Mouse (Mus musculus): ENCODE measurements around the gene Gm11034. TPM values are rescaled to one million over a fixed set of nuclear protein-coding genes. Genes with fewer than 3 reads are reported as not detected.

Gene Gm11034
- total RNA-seq, 1 experiment from 2014 or later, result not detected

DNA sequence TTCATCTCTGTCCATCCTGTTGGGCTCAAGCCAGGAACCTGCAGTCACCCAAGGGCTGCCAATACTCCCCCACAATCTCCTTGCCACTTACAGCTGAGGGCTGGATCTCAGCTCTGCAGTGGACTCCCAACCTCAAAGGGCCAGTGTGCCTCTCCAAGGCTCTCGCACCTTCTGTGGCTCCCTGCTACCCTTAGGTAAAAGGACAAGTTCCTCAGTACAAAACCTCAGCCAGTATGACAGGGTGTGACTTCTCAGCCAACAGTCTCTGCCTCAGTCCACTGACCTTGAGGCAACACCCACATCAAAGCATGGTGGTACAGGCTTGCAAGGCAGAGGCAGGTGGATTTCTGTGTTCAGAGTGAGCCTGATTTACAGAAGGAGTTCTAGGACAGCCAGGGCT lies 1.6 kb downstream of the Gm11034 start:
- DNase-seq, result no peak

- no peak for DNase-seq
Measured at GRCm38 (mm10) chr8:72210710-72211109, 2.7 kb downstream of the Gm11034 start.

- no peak for DNase-seq
Measured at GRCm38 (mm10) chr8:72210222-72210621, 3.2 kb downstream of the Gm11034 start.

DNA sequence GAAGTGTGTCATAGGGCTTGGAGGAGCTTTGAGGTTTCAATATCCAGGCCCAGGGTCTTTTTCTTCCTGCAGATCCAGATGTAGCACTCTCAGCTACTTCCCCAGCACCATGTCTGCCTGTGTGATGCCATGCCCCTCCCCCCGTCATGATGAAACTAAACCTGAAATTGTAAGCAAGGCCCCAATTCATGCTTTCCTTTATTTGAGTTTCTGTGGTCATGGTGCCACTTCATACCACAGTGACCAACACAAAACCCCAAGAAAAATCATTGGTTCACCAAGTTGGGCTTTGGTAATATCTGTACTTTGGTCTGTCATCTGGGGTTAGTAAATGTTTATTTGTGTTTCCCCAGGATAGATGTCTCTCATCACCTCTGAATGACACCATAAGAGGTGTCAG lies 4.9 kb downstream of the Gm11034 start:
- no peak for DNase-seq

DNA sequence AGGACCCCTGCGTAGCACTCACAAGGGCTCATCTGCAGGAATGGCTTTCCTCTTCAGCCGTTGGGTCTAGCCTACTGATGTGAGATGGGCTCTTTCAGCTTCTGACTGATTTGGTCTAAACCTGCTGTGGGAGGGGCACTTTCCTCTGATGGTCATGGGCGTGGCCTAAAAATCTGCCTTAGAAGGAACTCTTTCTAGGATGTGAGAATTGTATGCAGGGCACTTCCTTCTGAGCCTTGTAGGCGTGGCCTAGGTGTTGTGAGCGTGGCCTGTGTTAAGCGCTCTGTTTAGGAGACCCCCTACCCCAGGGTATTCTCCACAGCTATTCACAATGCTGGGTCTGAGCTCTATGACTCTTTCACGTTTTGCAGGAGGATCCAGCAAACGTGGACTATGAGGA lies 15.4 kb downstream of the Gm11034 start:
- no peak for DNase-seq

DNA sequence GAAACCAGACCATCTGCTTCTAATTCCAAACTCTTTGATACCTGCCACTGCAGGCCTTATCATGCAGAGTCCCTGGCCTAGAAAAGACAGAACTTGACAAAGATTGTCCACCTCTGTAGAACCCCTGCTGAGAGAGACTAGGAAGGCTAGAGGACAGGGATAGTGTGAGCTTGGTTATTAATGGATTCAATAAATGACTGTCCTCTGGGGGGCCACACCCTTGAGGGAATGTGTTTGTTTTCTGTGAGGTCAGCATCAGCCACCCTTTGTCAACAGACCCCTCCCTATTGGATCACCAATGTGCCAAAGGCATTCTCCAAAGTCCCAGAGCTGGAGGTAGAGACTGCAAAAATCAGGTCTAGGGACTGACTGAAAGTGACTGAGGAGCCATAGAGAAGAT lies 21.4 kb downstream of the Gm11034 start:
- no peak for DNase-seq

GRCm38 (mm10) chr8:72190215-72190539 lies 23.3 kb downstream of the Gm11034 start:
- no peak for DNase-seq

DNA sequence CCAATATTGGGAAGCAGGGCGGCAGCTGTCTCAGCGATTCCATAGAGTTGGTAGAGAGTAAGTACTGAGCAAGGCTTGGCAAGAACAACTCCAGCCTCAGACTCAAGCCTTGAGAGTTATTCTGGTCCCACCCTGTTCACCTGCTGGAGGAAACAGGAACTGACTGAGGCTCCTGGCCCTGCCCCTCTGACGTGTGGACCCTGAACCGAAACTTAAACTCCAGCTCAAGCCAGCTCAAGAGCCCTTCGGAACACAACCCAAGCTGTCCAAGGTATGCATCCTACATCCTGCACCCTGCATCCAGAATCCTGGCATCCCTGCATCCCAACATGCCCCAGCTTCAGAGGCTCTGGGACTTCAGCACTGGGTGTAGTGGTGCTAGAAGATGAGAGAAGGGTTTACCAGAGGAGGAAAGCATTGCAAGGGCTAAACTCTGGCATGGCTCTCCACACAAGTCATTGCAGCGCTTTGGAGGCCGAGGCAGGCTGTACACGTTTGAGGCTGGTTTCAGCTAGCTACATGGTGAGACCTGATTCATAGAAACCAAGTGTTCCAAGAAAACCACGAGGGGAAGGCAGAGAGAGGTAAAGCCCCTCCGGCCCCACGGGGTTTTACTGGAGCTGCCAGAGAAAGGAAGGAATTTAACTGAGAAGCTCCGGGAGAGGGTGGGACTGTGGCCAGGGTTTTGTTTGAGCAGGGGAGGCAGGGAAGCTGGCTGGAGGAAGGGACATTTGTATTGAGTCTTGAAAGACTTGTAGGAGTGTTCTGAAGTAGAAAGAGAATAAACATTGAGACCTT lies 23.8 kb downstream of the Gm11034 start, which contains the start of gene Hsh2d:
TSS of gene Hsh2d (plus strand) at position 222 of the 798 bp plus-strand sequence.
- peak; percentile 20 for DNase-seq

DNA sequence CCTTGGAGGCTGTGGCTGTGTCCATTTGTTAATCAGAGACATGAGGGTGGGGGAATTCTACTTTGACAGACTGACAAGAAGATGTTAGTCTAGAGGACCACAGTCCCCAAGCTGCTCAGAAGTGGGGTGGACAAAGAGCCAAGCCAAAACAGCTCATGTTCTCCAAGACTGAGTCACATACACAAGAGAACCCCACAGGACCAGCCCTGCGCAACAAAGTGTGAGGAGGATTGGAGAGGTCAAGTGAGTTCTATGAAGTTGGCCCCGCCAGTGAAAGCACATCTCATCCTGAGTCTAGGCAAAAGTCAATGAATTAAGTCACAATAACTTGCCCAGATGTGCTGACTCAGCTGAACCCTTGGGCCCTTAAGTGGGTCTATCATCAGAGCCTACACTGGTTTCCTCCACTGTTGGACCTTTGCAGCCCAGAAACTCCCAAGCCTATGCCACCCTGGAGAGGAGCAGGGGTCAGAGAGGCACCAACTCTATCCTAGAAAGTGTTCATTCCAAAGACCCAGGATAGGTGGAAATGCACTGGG lies 25.6 kb downstream of the Gm11034 start:
- DNase-seq, result no peak

DNA sequence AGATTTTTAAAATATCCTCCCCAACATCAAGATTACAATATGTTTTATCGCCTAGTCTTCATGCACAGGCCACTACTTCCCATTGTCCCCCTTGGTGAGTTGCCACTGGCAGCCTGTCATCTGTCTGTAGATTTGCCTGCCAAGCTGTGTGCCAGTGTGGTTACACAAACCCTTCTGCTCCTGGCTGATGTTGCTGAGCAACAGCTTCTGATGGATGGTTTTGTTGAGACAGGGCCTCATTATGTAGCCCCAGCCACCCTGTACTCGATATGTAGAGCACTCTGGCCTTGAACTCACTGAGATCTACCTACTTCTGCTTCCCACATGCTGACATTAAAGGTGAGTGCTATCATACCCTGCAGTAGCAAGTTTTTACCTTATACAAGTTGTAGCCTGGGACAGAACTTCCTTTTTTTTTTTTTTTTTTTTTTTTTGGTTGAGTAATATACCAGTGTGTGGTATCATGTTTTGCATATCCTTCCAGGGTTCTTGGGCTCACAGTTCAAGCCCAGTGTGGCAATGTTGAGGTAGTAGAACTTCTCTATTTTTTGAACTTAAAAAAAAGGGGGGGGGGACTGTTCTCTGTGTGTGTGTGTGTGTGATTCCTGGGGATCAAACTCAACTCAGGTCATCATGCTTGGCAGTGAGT lies 29.8 kb downstream of the Gm11034 start:
- peak; percentile 55 for DNase-seq

DNA sequence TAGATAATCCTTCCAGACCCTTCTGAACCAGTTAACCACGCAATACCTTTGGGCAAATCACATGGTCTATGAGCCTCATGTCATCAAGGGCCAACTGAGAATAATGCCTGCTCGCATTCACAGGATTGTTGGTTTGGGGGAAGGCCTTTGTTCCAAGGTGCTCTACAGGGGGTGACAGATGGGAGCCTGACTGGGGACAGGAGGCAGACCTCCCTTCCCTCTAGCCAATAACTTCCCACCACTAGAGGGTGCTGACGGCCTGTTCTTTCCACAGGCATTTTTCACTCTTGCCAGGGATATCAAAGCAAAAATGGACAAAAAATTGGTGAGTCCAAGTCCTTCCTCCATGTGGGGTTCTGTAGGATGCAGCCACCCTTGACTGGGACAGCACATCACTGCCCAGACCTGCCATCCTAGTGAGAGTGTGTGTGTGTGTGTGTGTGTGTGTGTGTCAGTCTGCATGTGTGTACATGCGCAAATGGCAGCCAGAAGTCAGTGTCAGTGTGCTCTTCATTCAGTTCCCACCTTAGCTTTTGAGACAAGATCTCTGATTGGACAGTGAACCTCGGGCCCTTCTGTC lies 36.0 kb downstream of the Gm11034 start:
- DNase-seq, result peak; percentile 85

DNA sequence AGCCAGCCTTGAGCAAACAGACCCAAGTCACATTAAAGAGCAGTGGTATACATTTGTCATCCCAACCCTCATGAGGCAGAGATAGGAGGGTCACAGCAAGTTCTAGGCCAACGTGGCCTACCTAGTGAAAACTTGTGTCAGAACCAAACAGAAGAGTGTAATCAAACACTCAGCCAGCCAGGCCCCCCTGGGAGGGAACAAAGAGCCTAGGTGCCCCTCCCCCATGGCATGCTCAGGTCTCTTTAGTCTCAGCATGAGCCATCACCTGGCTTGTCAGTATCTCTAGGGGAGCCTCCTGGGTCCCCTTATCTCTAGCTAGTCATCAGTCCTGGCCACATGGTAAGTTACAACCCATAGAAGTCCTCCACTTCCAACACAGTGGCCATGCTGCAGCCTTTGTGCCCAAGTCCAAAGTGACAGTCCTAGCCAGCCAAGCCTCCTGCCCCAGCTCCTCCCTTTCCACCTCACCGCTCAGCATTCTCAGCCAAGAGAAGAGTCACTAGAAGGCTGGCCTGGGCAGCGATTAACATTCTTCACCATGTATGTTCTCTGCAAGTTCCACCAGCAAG lies 43.7 kb downstream of the Gm11034 start:
- no peak for DNase-seq

DNA sequence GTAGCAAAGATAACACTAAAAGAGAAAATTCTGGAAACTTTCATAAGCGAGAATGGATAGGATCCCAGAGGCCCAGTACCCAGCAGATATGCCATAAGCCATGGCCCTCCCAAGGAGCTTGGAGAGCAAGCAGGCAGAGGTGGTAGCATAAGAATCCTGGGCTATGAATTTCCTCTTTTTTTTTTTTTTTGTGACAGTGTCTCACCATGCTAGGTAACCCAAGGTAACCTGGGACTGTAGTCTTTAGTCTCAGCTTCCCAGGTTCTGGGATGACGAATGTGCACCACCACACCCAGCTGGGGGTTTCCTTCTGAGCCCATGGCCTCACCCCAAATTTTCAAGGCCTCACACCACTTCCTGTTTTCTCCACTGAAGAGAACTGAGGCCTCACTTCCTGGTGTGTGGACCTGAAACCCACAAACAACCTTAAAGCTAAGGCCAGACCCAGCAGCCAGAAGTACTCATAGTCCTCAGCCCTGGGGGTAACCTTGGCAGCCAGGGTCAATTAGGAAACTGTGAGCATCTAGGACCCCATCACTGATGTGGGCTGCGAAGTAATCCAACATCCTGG lies 44.3 kb downstream of the Gm11034 start:
- no peak for DNase-seq

Other genes with a start within 250 kb of the Gm11034 start
- 1.1 and 4.0 TPM in 2 replicates for gene Cyp4f18, start 204.0 kb downstream of the Gm11034 start, total RNA-seq (2021)
- not detected in 2 replicates for gene Olfr372, start 172.4 kb downstream of the Gm11034 start, total RNA-seq (2021)
- gene Olfr373, start 130.5 kb downstream of the Gm11034 start, total RNA-seq (2021), result not detected in 2 replicates
- gene Olfr374, start 106.6 kb downstream of the Gm11034 start, total RNA-seq (2021), result not detected in 2 replicates
- 286 and 295 TPM in 2 replicates for gene Tpm4, start 78.7 kb downstream of the Gm11034 start, total RNA-seq (2021)
- 64.5 and 66.1 TPM in 2 replicates for gene Rab8a, start 52.4 kb downstream of the Gm11034 start, total RNA-seq (2021)
- gene Hsh2d, start 24.0 kb downstream of the Gm11034 start, total RNA-seq (2021), result 0.94 TPM in 1 of 2 replicates, not detected in the other
- not detected in 2 replicates for gene Cib3, start 799 bp downstream of the Gm11034 start, total RNA-seq (2021)
- gene Fam32a, start 6.1 kb upstream of the Gm11034 start, total RNA-seq (2021), result 51.9 and 60.3 TPM in 2 replicates
- gene Ap1m1, start 26.4 kb upstream of the Gm11034 start, total RNA-seq (2021), result 68.1 and 79.4 TPM in 2 replicates
- 16.0 and 16.8 TPM in 2 replicates for gene Gm10282, start 91.6 kb upstream of the Gm11034 start, total RNA-seq (2021)
- gene Klf2, start 105.4 kb upstream of the Gm11034 start, total RNA-seq (2021), result 73.8 and 95.6 TPM in 2 replicates
- 49.9 and 53.9 TPM in 2 replicates for gene Eps15l1, start 207.8 kb upstream of the Gm11034 start, total RNA-seq (2021)
- gene Calr3, start 230.2 kb upstream of the Gm11034 start, total RNA-seq (2021), result 3.1 and 4.5 TPM in 2 replicates
- gene 1700030K09Rik, start 230.2 kb upstream of the Gm11034 start, total RNA-seq (2021), result 8.5 and 9.1 TPM in 2 replicates